Mouse (Mus musculus): ENCODE measurements around the gene Zfp768. TPM values are rescaled to one million over a fixed set of nuclear protein-coding genes. Genes with fewer than 3 reads are reported as not detected.

Gene Zfp768
- total RNA-seq, 2 experiments from 2014 or later = 26.8 to 34.5 TPM

- DNase-seq (ENCODE audit: low spot score in 2 of 2) = no peak
Measured at GRCm38 (mm10) chr7:127309951-127310350, 35.4 kb downstream of the Zfp768 start.

DNA sequence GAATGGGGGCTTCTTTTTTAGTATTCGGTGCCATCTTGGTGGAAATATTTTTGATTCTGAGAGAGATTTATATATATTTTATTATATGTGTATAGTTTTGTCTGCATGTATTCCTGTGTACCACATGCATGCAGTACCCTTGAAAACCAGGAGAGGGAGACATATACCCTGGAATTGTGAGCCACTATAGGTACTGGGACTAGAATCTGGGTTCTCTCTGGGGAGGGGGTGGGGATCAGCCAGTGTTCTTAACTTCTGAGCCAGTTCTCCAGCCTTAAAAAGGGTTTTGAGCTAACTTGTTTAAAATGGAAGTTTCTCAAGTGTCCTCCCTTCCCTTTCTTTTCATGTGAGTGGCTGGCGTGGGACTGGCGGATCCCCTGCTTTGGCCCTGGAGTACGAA, 36.5 kb downstream of the Zfp768 start:
- DNase-seq (ENCODE audit: low spot score in 2 of 2) = peak in 1 of 2 experiments; percentile 40

DNA sequence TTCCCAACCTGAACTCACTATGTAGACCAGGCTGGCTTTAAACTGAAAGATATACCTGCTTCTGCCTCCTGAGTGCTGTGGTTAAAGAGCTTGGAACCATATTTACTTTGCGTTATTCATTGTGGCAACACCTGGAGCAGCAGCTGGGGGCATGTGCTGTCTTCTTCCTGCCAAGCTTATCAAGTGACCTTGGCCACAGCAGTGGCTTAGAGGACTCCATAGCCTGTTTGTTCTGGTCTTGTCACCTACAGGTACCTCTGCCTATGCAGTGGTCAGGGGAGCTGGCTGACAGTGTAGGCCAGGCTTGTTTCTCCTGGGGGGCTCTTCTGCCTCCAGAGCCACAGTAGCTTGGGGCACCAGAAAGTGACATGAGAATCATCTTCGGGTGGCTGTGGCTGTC, 37.0 kb downstream of the Zfp768 start:
- no peak for DNase-seq (ENCODE audit: low spot score in 2 of 2)

GRCm38 (mm10) chr7:127297586-127298193, 47.7 kb downstream of the Zfp768 start:
- no peak for DNase-seq (ENCODE audit: low spot score in 2 of 2)

DNA sequence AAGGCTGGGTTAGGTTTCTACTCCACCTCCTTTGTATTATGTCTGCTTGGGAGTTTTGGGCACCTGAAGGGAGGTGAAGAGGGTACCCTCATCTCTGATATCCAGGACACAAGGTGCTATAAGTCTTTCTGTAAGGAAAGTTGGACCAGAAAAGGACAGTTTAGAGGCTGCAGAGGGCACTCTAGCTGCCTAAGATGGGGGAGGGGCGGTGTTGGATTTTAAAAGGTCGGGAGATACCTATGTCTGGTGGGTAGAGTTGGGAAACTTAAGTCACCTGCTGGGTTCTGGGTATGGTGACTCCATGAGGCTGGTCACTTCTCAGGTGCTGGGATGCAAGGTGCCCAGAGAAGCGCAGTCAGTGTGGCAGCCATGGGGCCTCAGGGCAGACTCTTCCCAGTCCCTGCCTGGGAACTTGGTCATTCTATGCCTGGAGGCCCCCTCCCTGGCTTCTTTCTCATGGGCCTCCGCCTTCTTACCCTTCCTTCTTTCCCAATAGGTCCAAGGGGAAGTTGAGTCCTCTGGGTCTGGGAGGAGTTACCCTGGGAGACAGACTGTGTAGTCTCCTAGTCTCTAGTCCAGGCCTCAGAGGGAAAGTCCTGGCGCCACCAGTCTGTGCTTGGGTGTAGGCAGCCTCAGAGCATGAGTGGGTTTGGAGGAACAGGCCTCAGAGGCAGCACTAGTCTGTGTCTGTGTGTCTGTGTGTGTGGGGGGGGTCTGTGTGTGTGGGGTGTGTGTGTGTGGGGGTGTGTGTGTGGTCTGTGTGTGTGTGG, 48.4 kb downstream of the Zfp768 start:
- DNase-seq (ENCODE audit: low spot score in 2 of 2) = no peak

DNA sequence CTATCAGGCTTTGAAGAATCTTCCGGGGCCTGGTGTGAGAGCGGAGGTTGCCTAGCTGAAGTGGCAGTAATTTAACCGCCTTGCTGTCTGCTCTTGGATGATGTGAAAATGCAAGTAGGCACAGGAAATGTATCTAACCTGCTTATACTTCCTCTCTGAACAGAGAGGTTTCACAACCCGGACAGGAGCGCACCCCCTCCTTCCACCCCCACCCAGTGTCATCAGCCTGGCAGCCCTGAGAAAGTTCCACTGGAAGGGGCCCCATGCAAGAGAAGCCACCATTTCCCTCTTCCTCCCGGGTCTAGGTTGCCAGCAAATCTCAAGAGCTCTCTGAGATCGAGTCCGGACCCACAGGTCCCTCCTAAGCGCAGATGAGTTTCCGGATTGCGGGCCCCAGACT, 49.3 kb downstream of the Zfp768 start, which contains the start of gene Itgal:
Gene Itgal (plus strand): TSS at position 163 of the 400 bp plus-strand sequence.
- no peak for DNase-seq (ENCODE audit: low spot score in 2 of 2)

Other genes with a start within 250 kb of the Zfp768 start
- gene Qprt, start 223.4 kb downstream of the Zfp768 start, total RNA-seq (2021) = under 1 TPM; 0.30 to 0.51 TPM
- gene Spn, start 207.8 kb downstream of the Zfp768 start, total RNA-seq (2021) = 1 to 10 TPM in 1 of 2 experiments, under 1 TPM in 1; 0.89 to 1.3 TPM
- gene Cd2bp2, start 149.5 kb downstream of the Zfp768 start, total RNA-seq (2021) = 10 to 100 TPM; 51.6 to 62.3 TPM
- 10 to 100 TPM; 43.3 to 47.5 TPM for gene Tbc1d10b, start 137.1 kb downstream of the Zfp768 start, total RNA-seq (2021)
- 10 to 100 TPM in 1 of 2 experiments, under 1 TPM in 1; 0.66 to 16.3 TPM for gene Mylpf, start 136.7 kb downstream of the Zfp768 start, total RNA-seq (2021)
- 10 to 100 TPM; 12.6 to 14.8 TPM for gene Zfp553, start 112.5 kb downstream of the Zfp768 start, total RNA-seq (2021)
- 1 to 10 TPM; 7.8 to 8.7 TPM for gene Sept1, start 112.5 kb downstream of the Zfp768 start, total RNA-seq (2021)
- 10 to 100 TPM; 23.6 to 29.6 TPM for gene Zfp771, start 101.3 kb downstream of the Zfp768 start, total RNA-seq (2021)
- gene Dctpp1, start 84.9 kb downstream of the Zfp768 start, total RNA-seq (2021) = 10 to 100 TPM; 27.9 to 29.5 TPM
- 10 to 100 TPM; 86.4 to 88.8 TPM for gene Sephs2, start 71.5 kb downstream of the Zfp768 start, total RNA-seq (2021)
- 1 to 10 TPM; 1.7 to 4.0 TPM for gene Itgal, start 49.3 kb downstream of the Zfp768 start, total RNA-seq (2021)
- gene Zfp747, start 30.5 kb upstream of the Zfp768 start, total RNA-seq (2021) = 10 to 100 TPM; 10.4 to 13.0 TPM
- gene 9130019O22Rik, start 41.6 kb upstream of the Zfp768 start, total RNA-seq (2021) = 1 to 10 TPM; 4.1 to 5.0 TPM
- 1 to 10 TPM; 8.2 to 8.4 TPM for gene E430018J23Rik, start 48.0 kb upstream of the Zfp768 start, total RNA-seq (2021)
- 1 to 10 TPM; 6.6 to 6.9 TPM for gene Zfp764, start 61.2 kb upstream of the Zfp768 start, total RNA-seq (2021)
- gene Zfp688, start 76.5 kb upstream of the Zfp768 start, total RNA-seq (2021) = 10 to 100 TPM in 1 of 2 experiments, 1 to 10 TPM in 1; 9.9 to 11.4 TPM
- 1 to 10 TPM; 3.9 to 4.1 TPM for gene Zfp689, start 103.6 kb upstream of the Zfp768 start, total RNA-seq (2021)
- gene Prr14, start 114.0 kb upstream of the Zfp768 start, total RNA-seq (2021) = 10 to 100 TPM; 42.7 to 56.1 TPM
- gene Fbrs, start 133.6 kb upstream of the Zfp768 start, total RNA-seq (2021) = 10 to 100 TPM; 67.2 to 81.1 TPM
- gene Srcap, start 166.4 kb upstream of the Zfp768 start, total RNA-seq (2021) = 10 to 100 TPM; 71.7 to 78.8 TPM
- gene Gm42715, start 174.0 kb upstream of the Zfp768 start, total RNA-seq (2021) = 10 to 100 TPM; 18.3 to 21.1 TPM
- gene Tmem265, start 215.8 kb upstream of the Zfp768 start, total RNA-seq (2021) = not detected
- 10 to 100 TPM; 37.1 to 38.0 TPM for gene Phkg2, start 227.8 kb upstream of the Zfp768 start, total RNA-seq (2021)
- 1 to 10 TPM; 8.4 to 8.5 TPM for gene Ccdc189, start 243.0 kb upstream of the Zfp768 start, total RNA-seq (2021)
- gene Rnf40, start 243.2 kb upstream of the Zfp768 start, total RNA-seq (2021) = 10 to 100 TPM; 54.1 to 64.1 TPM